Mouse (Mus musculus) kidney, embryonic 15.5 days (tissue): Measurements from ENCODE around the gene Zmiz2. TPM values are rescaled to one million over a fixed set of nuclear protein-coding genes. Genes with fewer than 3 reads are reported as not detected.
"Not testable (repeated sequence)": the region's sequence is repeated elsewhere in the genome, so short reads cannot be mapped to it uniquely, and the experiment has no call there.

Experiments
- ATAC-seq: fragments of 200-750 bp; cut with Nextera tagmentation; replicated peaks from 2 replicates; pipeline ENCODE4 v1.8.0; 2017; ENCODE audit warnings: moderate TSS enrichment; ENCODE audit not compliant: low FRiP score
- H3K27ac ChIP-seq: fragments of 300-500 bp; sonication (generic); 2 replicates; pipeline ENCODE4 v1.5.1; 2015; ENCODE audit warnings: mild to moderate bottlenecking, inconsistent platforms
- H3K27me3 ChIP-seq: fragments of 300-500 bp; sonication (generic); 2 replicates; pipeline ENCODE4 v1.6.1; 2015; ENCODE audit warnings: inconsistent platforms
- H3K36me3 ChIP-seq: fragments of 300-500 bp; sonication (generic); 2 replicates; pipeline ENCODE4 v1.6.1; 2015; ENCODE audit warnings: inconsistent platforms
- H3K4me1 ChIP-seq: fragments of 300-500 bp; sonication (generic); 2 replicates; pipeline ENCODE4 v1.6.1; 2015; ENCODE audit warnings: inconsistent platforms
- H3K4me2 ChIP-seq: fragments of 300-500 bp; sonication (generic); 2 replicates; pipeline ENCODE4 v1.6.1; 2015; ENCODE audit warnings: moderate library complexity, mild to moderate bottlenecking, inconsistent platforms
- H3K4me3 ChIP-seq: fragments of 300-500 bp; sonication (generic); replicated peaks from 2 replicates; pipeline ENCODE4 v1.5.1; 2015; ENCODE audit warnings: mild to moderate bottlenecking, inconsistent platforms
- H3K9ac ChIP-seq: fragments of 300-500 bp; sonication (generic); 2 replicates; pipeline ENCODE4 v1.6.1; 2015; ENCODE audit warnings: mild to moderate bottlenecking, inconsistent platforms
- H3K9me3 ChIP-seq: fragments of 300-500 bp; sonication (generic); replicated peaks from 2 replicates; pipeline ENCODE4 v1.6.1; 2016; ENCODE audit warnings: inconsistent platforms
- WGBS: fragments of 180-500 bp; shearing (Covaris S2); methylation state at CpG from one replicate; pipeline ENCODE4 v1.1.7; 2015; ENCODE audit warnings: mixed read lengths; 5-methylcytosine and 5-hydroxymethylcytosine counted together
- polyA plus RNA-seq: library from polyadenylated mRNA; unstranded; fragments of >200 nt; fragmentation: Nextera tagmentation; extraction: Ambion mirVana; gene quantifications from 2 replicates; pipeline ENCODE4 v1.2.1, GENCODE M21; 2015

The Zmiz2 gene
- polyA plus RNA-seq, 1 experiment from 2014 or later = 12.4 TPM

GRCm38 (mm10) chr11:6414751-6415550 lies 26.1 kb downstream of the Zmiz2 start, which contains the start of gene Ppia:
TSS of gene Ppia (plus strand) at chr11:6415443.
- ATAC-seq = peak; percentile 64
- H3K4me2 ChIP-seq = peak within 1 kb of the TSS; percentile 85
- no peaks in the 10 kb centered on the region for H3K9me3 ChIP-seq
- H3K4me3 ChIP-seq = peak within 1 kb of the TSS; percentile 98
- H3K36me3 ChIP-seq = peaks cover 27% of the 10 kb centered on the region
- no peaks in the 10 kb centered on the region for H3K27me3 ChIP-seq
- peaks cover 31% of the 10 kb centered on the region for H3K4me1 ChIP-seq
- 6% methylated on average over 21 of the region's 21 CpGs for WGBS
- peak within 1 kb of the TSS; percentile 97 for H3K9ac ChIP-seq
- H3K27ac ChIP-seq = peak within 1 kb of the TSS; percentile 98

- H3K27me3 ChIP-seq = no peaks in the 10 kb centered on the region
- H3K4me3 ChIP-seq = peak overlapping the region; percentile 98
- WGBS = under 1% methylated on average over 102 of the region's 102 CpGs
- peaks cover 35% of the 10 kb centered on the region for H3K36me3 ChIP-seq
- H3K4me2 ChIP-seq = peak overlapping the region; percentile 85
- H3K27ac ChIP-seq = peak overlapping the region; percentile 98
- no peaks in the 10 kb centered on the region for H3K9me3 ChIP-seq
- ATAC-seq = peak; percentile 97
- H3K4me1 ChIP-seq = peaks cover 31% of the 10 kb centered on the region
- H3K9ac ChIP-seq = peak overlapping the region; percentile 97
Measured at GRCm38 (mm10) chr11:6415551-6416404, 26.9 kb downstream of the Zmiz2 start.

GRCm38 (mm10) chr11:6416405-6417034 lies 27.6 kb downstream of the Zmiz2 start:
- H3K27me3 ChIP-seq = no peaks in the 10 kb centered on the region
- H3K4me1 ChIP-seq = peaks cover 29% of the 10 kb centered on the region
- no peaks in the 10 kb centered on the region for H3K9me3 ChIP-seq
- H3K36me3 ChIP-seq = peaks cover 40% of the 10 kb centered on the region
- ATAC-seq = peak; percentile 62
- peak overlapping the region; percentile 98 for H3K27ac ChIP-seq
- H3K4me3 ChIP-seq = peak overlapping the region; percentile 98
- H3K9ac ChIP-seq = peak overlapping the region; percentile 97
- under 1% methylated on average over 30 of the region's 30 CpGs for WGBS
- peak overlapping the region; percentile 85 for H3K4me2 ChIP-seq

GRCm38 (mm10) chr11:6417069-6417468 lies 28.2 kb downstream of the Zmiz2 start:
- Histone ChIP-seq H3K27me3 (no peaks in the 10 kb centered on the region), H3K4me2 (peak overlapping the region; percentile 85), H3K27ac (peak overlapping the region; percentile 98), H3K4me3 (peak overlapping the region; percentile 98), H3K9ac (peak overlapping the region; percentile 97), H3K9me3 (no peaks in the 10 kb centered on the region), H3K4me1 (peaks cover 26% of the 10 kb centered on the region), H3K36me3 (peaks cover 45% of the 10 kb centered on the region)
- ATAC-seq = no peak
- WGBS = 36% methylated on average over 2 of the region's 2 CpGs

- no peak for ATAC-seq
- H3K27ac ChIP-seq = no peak overlapping the region
- H3K27me3 ChIP-seq = no peaks in the 10 kb centered on the region
- peak overlapping the region; percentile 98 for H3K4me3 ChIP-seq
- peak overlapping the region; percentile 97 for H3K9ac ChIP-seq
- H3K36me3 ChIP-seq = peaks cover 48% of the 10 kb centered on the region
- H3K9me3 ChIP-seq = no peaks in the 10 kb centered on the region
- H3K4me2 ChIP-seq = peak overlapping the region; percentile 85
- H3K4me1 ChIP-seq = peaks cover 26% of the 10 kb centered on the region
Measured at GRCm38 (mm10) chr11:6417490-6417889, 28.6 kb downstream of the Zmiz2 start.

GRCm38 (mm10) chr11:6418751-6419150 lies 29.9 kb downstream of the Zmiz2 start:
- H3K4me2 ChIP-seq = peak overlapping the region; percentile 85; the same call in 1 of the 2 replicates
- no peak for ATAC-seq
- H3K27ac ChIP-seq = no peak overlapping the region
- H3K9ac ChIP-seq = no peak overlapping the region
- H3K4me3 ChIP-seq = peak overlapping the region; percentile 98; the same call in 1 of the 2 replicates
- H3K27me3 ChIP-seq = no peaks in the 10 kb centered on the region
- H3K9me3 ChIP-seq = no peaks in the 10 kb centered on the region
- H3K36me3 ChIP-seq = peaks cover 61% of the 10 kb centered on the region
- H3K4me1 ChIP-seq = peaks cover 26% of the 10 kb centered on the region
- 85% methylated on average over 5 of the region's 5 CpGs for WGBS

GRCm38 (mm10) chr11:6419156-6419555 lies 30.3 kb downstream of the Zmiz2 start:
- Histone ChIP-seq H3K4me1 (peaks cover 26% of the 10 kb centered on the region), H3K36me3 (peaks cover 64% of the 10 kb centered on the region)
- H3K9me3 ChIP-seq, H3K27me3 ChIP-seq, H3K27ac ChIP-seq, H3K4me3 ChIP-seq, H3K4me2 ChIP-seq, ATAC-seq, H3K9ac ChIP-seq: not testable (repeated sequence)
- 73% methylated on average over 4 of the region's 4 CpGs for WGBS

- Histone ChIP-seq H3K27me3 (no peaks in the 10 kb centered on the region), H3K4me1 (peaks cover 17% of the 10 kb centered on the region), H3K9me3 (no peaks in the 10 kb centered on the region), H3K9ac (no peak overlapping the region), H3K4me2 (no peak overlapping the region), H3K36me3 (peaks cover 73% of the 10 kb centered on the region), H3K27ac (no peak overlapping the region), H3K4me3 (no peak overlapping the region)
- 19% methylated on average over 1 of the region's 1 CpGs for WGBS
- ATAC-seq = no peak
Measured at GRCm38 (mm10) chr11:6420283-6420703, 31.4 kb downstream of the Zmiz2 start.

GRCm38 (mm10) chr11:6420722-6421350 lies 32.0 kb downstream of the Zmiz2 start:
- Histone ChIP-seq H3K9ac (no peak overlapping the region), H3K27me3 (no peaks in the 10 kb centered on the region), H3K4me2 (no peak overlapping the region), H3K9me3 (no peaks in the 10 kb centered on the region), H3K36me3 (peaks cover 76% of the 10 kb centered on the region), H3K4me1 (peaks cover 17% of the 10 kb centered on the region), H3K4me3 (no peak overlapping the region), H3K27ac (0 out of 2 replicates have a peak overlapping the region, but pooled peaks have one; percentile 9)
- no peak for ATAC-seq
- 78% methylated on average over 2 of the region's 2 CpGs for WGBS

- H3K9me3 ChIP-seq = no peaks in the 10 kb centered on the region
- no peak for ATAC-seq
- no peak overlapping the region for H3K27ac ChIP-seq
- H3K4me3 ChIP-seq = no peak overlapping the region
- no peak overlapping the region for H3K4me2 ChIP-seq
- H3K4me1 ChIP-seq = no peaks in the 10 kb centered on the region
- peaks cover 97% of the 10 kb centered on the region for H3K36me3 ChIP-seq
- no peaks in the 10 kb centered on the region for H3K27me3 ChIP-seq
- 91% methylated on average over 7 of the region's 7 CpGs for WGBS
- H3K9ac ChIP-seq = no peak overlapping the region
Measured at GRCm38 (mm10) chr11:6430186-6430585, 41.3 kb downstream of the Zmiz2 start.

- H3K4me1 ChIP-seq = no peaks in the 10 kb centered on the region
- H3K27me3 ChIP-seq = no peaks in the 10 kb centered on the region
- no peaks in the 10 kb centered on the region; the same call in 1 of the 2 replicates for H3K9me3 ChIP-seq
- no peak overlapping the region for H3K9ac ChIP-seq
- 80% methylated on average over 8 of the region's 8 CpGs for WGBS
- H3K4me2 ChIP-seq = no peak overlapping the region
- H3K36me3 ChIP-seq = peaks cover 86% of the 10 kb centered on the region
- no peak overlapping the region for H3K27ac ChIP-seq
- no peak overlapping the region for H3K4me3 ChIP-seq
- ATAC-seq = no peak
Measured at GRCm38 (mm10) chr11:6436442-6436841, 47.6 kb downstream of the Zmiz2 start.
